Mouse (Mus musculus) olfactory bulb, adult 2 months (tissue): ENCODE results near the gene Hmgn3.

Source experiments
- CTCF ChIP-seq: fragments of 200-500 bp; IDR thresholded peaks from 2 replicates; pipeline ENCODE4 v1.5.1; 2012; ENCODE audit warnings: low read depth, mild to moderate bottlenecking, low read length, moderate library complexity; ENCODE audit not compliant: insufficient read depth
- POLR2A ChIP-seq: fragments of 200-500 bp; IDR thresholded peaks from 2 replicates; pipeline ENCODE4 v1.6.1; 2012; ENCODE audit warnings: mild to moderate bottlenecking, low read depth, low read length, moderate library complexity; ENCODE audit not compliant: insufficient read depth

GRCm38 (mm10) chr9:83108821-83109220, 37.7 kb downstream of the Hmgn3 start:
- no peak for TF ChIP-seq POLR2A
- no peak for TF ChIP-seq CTCF
